In the genomic region with DNA sequence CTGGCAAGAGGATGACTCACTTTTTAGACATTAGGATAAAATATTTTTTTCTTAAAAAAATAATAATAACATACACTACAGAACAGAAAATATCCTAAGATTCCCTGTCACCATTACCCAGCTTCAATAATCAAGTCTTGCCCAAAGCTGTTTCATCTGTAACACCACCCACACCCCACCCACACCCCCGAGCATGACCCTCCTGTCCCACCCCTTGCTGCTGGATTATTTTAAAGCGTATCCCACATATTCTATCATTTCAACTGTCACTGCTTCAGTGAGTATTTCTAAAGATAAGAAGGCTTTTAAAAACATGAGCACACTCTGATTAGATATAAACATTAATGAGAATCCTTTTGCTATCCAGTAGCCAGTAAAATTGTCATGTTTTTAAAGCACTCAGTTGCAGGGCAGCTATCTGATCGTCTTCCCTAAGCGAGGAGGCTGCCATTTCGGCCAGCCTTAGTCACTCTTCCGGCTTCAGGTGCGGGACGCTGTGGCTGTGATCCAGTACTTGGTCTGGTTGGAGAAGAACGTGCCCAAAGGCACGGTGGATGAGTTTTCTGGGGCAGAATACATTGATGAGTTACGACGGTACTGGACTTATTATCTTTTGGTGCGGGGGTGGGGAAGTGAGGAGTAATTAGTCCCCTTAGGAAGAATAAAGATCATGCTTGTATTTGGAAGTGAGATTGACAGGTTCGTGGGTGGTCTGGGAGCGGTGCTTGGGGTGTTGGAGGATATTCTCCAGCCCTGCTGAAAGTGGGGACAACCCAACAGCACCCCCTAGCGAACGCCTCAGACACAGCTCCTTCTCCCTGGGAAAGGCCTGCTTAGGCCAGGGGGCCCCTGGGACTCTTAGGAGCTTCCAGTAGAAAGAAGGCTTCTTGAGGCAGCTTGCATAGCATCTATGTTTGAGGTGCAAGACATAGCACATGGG, we compare ENCODE assay signal across 8 mouse cellular contexts. TPM values are rescaled to one million over a fixed set of nuclear protein-coding genes. Genes with fewer than 3 reads are reported as not detected.
DNase-seq lines count a peak whose midpoint lies in the region; ATAC-seq and TF ChIP-seq lines count a peak whose summit lies in the region.

No protein-coding gene starts in this region.

- no peak overlapping the region for H3K27ac ChIP-seq in midbrain, embryonic 10.5 days (replicated peaks)
- H3K27ac ChIP-seq in spleen, adult 2 months (ENCODE audit: insufficient read depth, low read length) = no peak overlapping the region; the same call in 1 of the 2 replicates

- H3K4me3 ChIP-seq in midbrain, embryonic 10.5 days = no peak overlapping the region
- H3K4me3 ChIP-seq in spleen, adult 2 months (ENCODE audit: extremely low read depth, insufficient read depth, insufficient read length) = no peak overlapping the region; the same call in 1 of the 2 replicates

- peak; percentile 61; the same call in 1 of the 2 replicates for TF ChIP-seq CTCF in spleen, adult 2 months (IDR thresholded peaks at IDR 0.05; ENCODE audit: extremely low read depth, insufficient read depth, insufficient read length, insufficient replicate concordance)

- intact Hi-C loops in gastrocnemius, postnatal 14 days (cut with DNase I; ENCODE audit: low total_unique reads) = loop anchor here (10.0 kb wide), 1 partner anchor 130 kb away; no protein-coding TSS in a partner anchor
- intact Hi-C loops in left cerebral cortex, postnatal 25 days (cut with DNase I) = loop anchor here (1.0 to 10.0 kb wide), 2 partner anchors 105 to 130 kb away; no protein-coding TSS in a partner anchor

- no peaks in the 10 kb centered on the region for H3K36me3 ChIP-seq in midbrain, embryonic 10.5 days
- H3K36me3 ChIP-seq in spleen, adult 2 months (ENCODE audit: control insufficient read depth, insufficient read depth, low read length) = no peaks in the 10 kb centered on the region

- ATAC-seq in common myeloid progenitor, adult 5-6 weeks (replicated peaks; ENCODE audit: low read depth, poor library complexity, severe bottlenecking) = peak; percentile 81

- no peak for TF ChIP-seq POLR2A in spleen, adult 2 months (IDR thresholded peaks at IDR 0.05; ENCODE audit: low read depth, low read length)

- peaks cover 6% of the 10 kb centered on the region; the same call in 1 of the 2 replicates for H3K27me3 ChIP-seq in midbrain, embryonic 10.5 days (ENCODE audit: low read depth, poor library complexity, severe bottlenecking)
- no peaks in the 10 kb centered on the region for H3K27me3 ChIP-seq in spleen, adult 2 months (ENCODE audit: control insufficient read depth, insufficient read depth, low read length)

- no peaks in the 10 kb centered on the region for H3K9me3 ChIP-seq in midbrain, embryonic 10.5 days (replicated peaks)

- 36% methylated on average over 17 of the region's 17 CpGs for WGBS in midbrain, embryonic 10.5 days
- 40% methylated on average over 17 of the region's 17 CpGs for WGBS in spleen, adult 2 months

- H3K4me1 ChIP-seq in midbrain, embryonic 10.5 days = 0 out of 2 replicates have a peak, but pooled peaks cover 3% of the 10 kb centered on the region
- H3K4me1 ChIP-seq in spleen, adult 2 months (ENCODE audit: control insufficient read depth, insufficient read depth, insufficient read length) = peaks cover 9% of the 10 kb centered on the region; the same call in 1 of the 2 replicates

- peak; percentile 28 to 60 for DNase-seq in layer of hippocampus, adult 18-20 months (ENCODE audit: low spot score in 2 of 2)
- DNase-seq in layer of hippocampus, adult 9-10 months (ENCODE audit: low spot score) = no peak
- DNase-seq in gastrocnemius, postnatal 14 days = peak; percentile 67
- peak; percentile 30 for DNase-seq in hindlimb bud, embryonic 11.5 days (ENCODE audit: extremely low spot score, low read depth, low spot score)
- peak; percentile 31 to 55 for DNase-seq in left cerebral cortex, postnatal 25 days (ENCODE audit: low spot score in 2 of 2)
- peak; percentile 61 for DNase-seq in midbrain, embryonic 10.5 days (ENCODE audit: low spot score)
- DNase-seq in spleen, adult 2 months (ENCODE audit: low read depth in 1 of 2, low spot score in 2 of 2) = peak in 1 of 2 experiments; percentile 57

RNA-seq across cellular contexts. Expression of a gene that starts 15.9 kb away (rescaled TPM):
- under 1 TPM; 0.50 to 0.89 TPM for total RNA-seq in layer of hippocampus, adult 18-20 months (2021)
- not detected in 2 replicates for total RNA-seq in common myeloid progenitor, adult 5-6 weeks (2017)
- total RNA-seq in gastrocnemius, postnatal 14 days (2021) = 1 to 10 TPM in 1 of 2 experiments, under 1 TPM in 1; 0.49 to 1.7 TPM
- total RNA-seq in left cerebral cortex, postnatal 25 days (2021) = under 1 TPM; 0.27 to 0.37 TPM
- polyA plus RNA-seq in midbrain, embryonic 10.5 days (2016; fragmentation: Nextera tagmentation; extraction: Ambion mirVana) = 1.9 and 2.2 TPM in 2 replicates
- 0.05 and 0.08 TPM in 2 replicates for polyA plus RNA-seq in spleen, adult 2 months (2012; rRNA removed)

RNA-seq across cellular contexts. Expression of a gene that starts 21.8 kb away (rescaled TPM):
- total RNA-seq in layer of hippocampus, adult 18-20 months (2021) = 1 to 10 TPM in 1 of 2 experiments, under 1 TPM in 1; 0.81 to 1.4 TPM
- total RNA-seq in common myeloid progenitor, adult 5-6 weeks (2017) = 96.2 and 103 TPM in 2 replicates
- under 1 TPM; 0.51 to 0.55 TPM for total RNA-seq in gastrocnemius, postnatal 14 days (2021)
- total RNA-seq in left cerebral cortex, postnatal 25 days (2021) = 1 to 10 TPM; 1.8 TPM
- 1.3 and 1.5 TPM in 2 replicates for polyA plus RNA-seq in midbrain, embryonic 10.5 days (2016; fragmentation: Nextera tagmentation; extraction: Ambion mirVana)
- polyA plus RNA-seq in spleen, adult 2 months (2012; rRNA removed) = 100 and 106 TPM in 2 replicates

Comparison
In these comparisons a context has a peak if more than half of its experiments do, and no peak if none do; other contexts are left out.
1. RNA of a gene that starts 21.8 kb away (total RNA-seq): 96.2 to 103 TPM in common myeloid progenitor, adult 5-6 weeks; 1.8 TPM in left cerebral cortex, postnatal 25 days, 0.81 to 1.4 TPM in layer of hippocampus, adult 18-20 months and 0.51 to 0.55 TPM in gastrocnemius, postnatal 14 days; every median in the first group is over 10 times any median in the second.